Mouse (Mus musculus) CH12.LX (cell line): Measurements from ENCODE around the gene Gas7. TPM values are rescaled to one million over a fixed set of nuclear protein-coding genes. Genes with fewer than 3 reads are reported as not detected.

Source experiments
- DNase-seq: peaks from one replicate; pipeline ENCODE4 v3.0.0-alpha.2; 2013; ENCODE audit errors: extremely low read depth
- H3K27ac ChIP-seq: 2 replicates; pipeline ENCODE4 v1.5.1; 2012; ENCODE audit warnings: low read depth, mild to moderate bottlenecking, control low read depth, moderate library complexity; ENCODE audit not compliant: insufficient read depth
- H3K27me3 ChIP-seq: replicated peaks from 2 replicates; pipeline ENCODE3; 2012; ENCODE audit warnings: inconsistent platforms
- H3K36me3 ChIP-seq, 2 experiments: replicated peaks in 1 of 2; 2 replicates each; pipeline versions ENCODE3 to v1.6.1; 2012; ENCODE audit warnings: inconsistent platforms in 1 of 2, low read length in 1 of 2, mild to moderate bottlenecking in 1 of 2, mixed read lengths in 1 of 2, moderate library complexity in 1 of 2; ENCODE audit not compliant: control insufficient read depth in 1 of 2, insufficient read depth in 1 of 2
- H3K4me1 ChIP-seq, 2 experiments: 2 replicates each; pipeline ENCODE4 v1.6.1; 2012; ENCODE audit warnings: inconsistent platforms in 1 of 2, moderate library complexity in 1 of 2; ENCODE audit not compliant: insufficient read depth in 2 of 2, control insufficient read depth in 1 of 2
- H3K4me2 ChIP-seq: 2 replicates; pipeline ENCODE4 v1.6.1; 2012; ENCODE audit warnings: low read depth, mild to moderate bottlenecking, control low read depth; ENCODE audit not compliant: poor library complexity, insufficient read depth, severe bottlenecking
- H3K4me3 ChIP-seq, 3 experiments: fragments of 150-350 bp in 1 of 3; sonication (generic) in 1 of 3; replicated peaks in 1 of 3; 2 replicates each; pipeline versions ENCODE3 to v1.5.1; 2011 to 2012; ENCODE audit warnings: low read depth in 2 of 3, low read length in 2 of 3, mild to moderate bottlenecking in 2 of 3, moderate library complexity in 2 of 3, control low read depth in 1 of 3, improper control_type of control experiment in 1 of 3, inconsistent platforms in 1 of 3, mixed read lengths in 1 of 3; ENCODE audit not compliant: poor library complexity in 1 of 3
- H3K79me2 ChIP-seq: replicated peaks from 2 replicates; pipeline ENCODE4 v1.6.1; 2012; ENCODE audit warnings: mild to moderate bottlenecking, moderate library complexity; ENCODE audit not compliant: control insufficient read depth, poor library complexity, insufficient read depth, severe bottlenecking; ENCODE audit errors: extremely low read depth
- H3K9ac ChIP-seq: 2 replicates; pipeline ENCODE4 v1.6.1; 2012; ENCODE audit warnings: low read depth, mild to moderate bottlenecking, control low read depth, moderate library complexity; ENCODE audit not compliant: insufficient read depth
- H3K9me3 ChIP-seq: replicated peaks from 2 replicates; pipeline ENCODE3; 2012; ENCODE audit warnings: low read length, inconsistent platforms, mixed read lengths
- CHD1 ChIP-seq: IDR thresholded peaks from 2 replicates; pipeline ENCODE4 v1.6.1; 2012; ENCODE audit warnings: low read depth, low read length, improper control_type of control experiment, inconsistent platforms
- CHD2 ChIP-seq: IDR thresholded peaks from 2 replicates; pipeline ENCODE4 v1.6.1; 2011; ENCODE audit warnings: low read length, improper control_type of control experiment
- CTCF ChIP-seq, 2 experiments: IDR thresholded peaks in 1 of 2; conservative IDR thresholded peaks in 1 of 2; 2 replicates each; pipeline ENCODE4 v1.5.1; 2011 to 2012; ENCODE audit warnings: low read depth in 2 of 2, low read length in 2 of 2, improper control_type of control experiment in 1 of 2, inconsistent platforms in 1 of 2, mild to moderate bottlenecking in 1 of 2, moderate library complexity in 1 of 2
- ETS1 ChIP-seq: conservative IDR thresholded peaks from 2 replicates; pipeline ENCODE4 v1.6.1; 2012; ENCODE audit warnings: low read depth, mild to moderate bottlenecking, inconsistent platforms, low read length, improper control_type of control experiment, moderate library complexity
- GABPA ChIP-seq: IDR thresholded peaks from 2 replicates; pipeline ENCODE4 v1.6.1; 2012; ENCODE audit warnings: low read depth, low read length, improper control_type of control experiment, inconsistent platforms; ENCODE audit not compliant: insufficient replicate concordance
- HCFC1 ChIP-seq: IDR thresholded peaks from 2 replicates; pipeline ENCODE4 v1.6.1; 2012; ENCODE audit warnings: low read depth, mild to moderate bottlenecking, inconsistent platforms, low read length, improper control_type of control experiment
- JUN ChIP-seq: IDR thresholded peaks from 2 replicates; pipeline ENCODE4 v1.6.1; 2011; ENCODE audit warnings: low read depth, mild to moderate bottlenecking, low read length, improper control_type of control experiment, moderate library complexity; ENCODE audit not compliant: insufficient read depth
- MAX ChIP-seq: IDR thresholded peaks from 2 replicates; pipeline ENCODE4 v1.6.1; 2011; ENCODE audit warnings: low read length, improper control_type of control experiment
- MXI1 ChIP-seq: IDR thresholded peaks from 2 replicates; pipeline ENCODE4 v1.6.1; 2011; ENCODE audit warnings: mild to moderate bottlenecking, low read depth, low read length, improper control_type of control experiment
- NELFE ChIP-seq: IDR thresholded peaks from 2 replicates; pipeline ENCODE4 v1.6.1; 2011; ENCODE audit warnings: low read depth, low read length, improper control_type of control experiment
- POLR2A ChIP-seq: IDR thresholded peaks from 2 replicates; pipeline ENCODE4 v1.6.1; 2011; ENCODE audit warnings: low read depth, mild to moderate bottlenecking, improper control_type of control experiment, low read length
- POLR2AphosphoS2 ChIP-seq: IDR thresholded peaks from 2 replicates; pipeline ENCODE4 v1.6.1; 2011; ENCODE audit warnings: low read depth, low read length, improper control_type of control experiment
- SIN3A ChIP-seq: IDR thresholded peaks from 2 replicates; pipeline ENCODE4 v1.6.1; 2012; ENCODE audit warnings: low read length, improper control_type of control experiment, inconsistent platforms
- USF2 ChIP-seq: conservative IDR thresholded peaks from 2 replicates; pipeline ENCODE4 v1.6.1; 2011; ENCODE audit warnings: low read depth, low read length, improper control_type of control experiment
- ZMIZ1 ChIP-seq: IDR thresholded peaks from 2 replicates; pipeline ENCODE4 v1.6.1; 2012; ENCODE audit warnings: low read depth, mild to moderate bottlenecking, inconsistent platforms, low read length, improper control_type of control experiment
- dilution Hi-C: fragments of 300-500 bp; cut with MboI; formaldehyde crosslinking; loops from 2 replicates; pipeline ENCODE4 v1.14.3; 2020; ENCODE audit warnings: low sequenced_read_pairs; ENCODE audit not compliant: extremely low pct_unique_long_range_greater_than_20kb, extremely low pct_ligation_motif_present
- in situ Hi-C: fragments of 300-500 bp; cut with MboI; formaldehyde crosslinking; loops from 3 replicates; pipeline ENCODE4 v1.14.3; 2019; ENCODE audit warnings: low sequenced_read_pairs, low pct_ligation_motif_present, low pct_unique_long_range_greater_than_20kb, mixed read lengths
- polyA plus RNA-seq: library from polyadenylated mRNA; unstranded; fragments of >175 nt; gene quantifications from 2 replicates; pipeline ENCODE4 v1.2.1, GENCODE M21; 2012; ENCODE audit warnings: low read depth; ENCODE audit not compliant: insufficient read length
- total RNA-seq, 2 experiments: library from RNA; depleted of rRNA; stranded (reverse); fragments of 300-350 nt in 1 of 2; fragments of >200 nt in 1 of 2; gene quantifications; 2 replicates each; pipeline ENCODE4 v1.2.3; 2012 to 2014

Gene Gas7
- total and polyA plus RNA-seq, 3 experiments, result 7.0 to 20.8 (median 7.0) TPM

- DNase-seq, result no peak
- H3K9me3 ChIP-seq, result no peaks in the 10 kb centered on the region
- no peaks in the 10 kb centered on the region for H3K79me2 ChIP-seq
- no peak overlapping the region for H3K27ac ChIP-seq
- no peak overlapping the region for H3K9ac ChIP-seq
- no peaks in the 10 kb centered on the region for H3K36me3 ChIP-seq
- no peaks in the 10 kb centered on the region for H3K27me3 ChIP-seq
- TF ChIP-seq CHD2, result no peak
- TF ChIP-seq SIN3A, result no peak
- no peak for TF ChIP-seq ZMIZ1
- TF ChIP-seq POLR2A, result no peak
- TF ChIP-seq CHD1, result no peak
- TF ChIP-seq JUN, result no peak
- TF ChIP-seq NELFE, result no peak
- no peak for TF ChIP-seq HCFC1
- no peak for TF ChIP-seq GABPA
- no peak for TF ChIP-seq CTCF (conservative IDR thresholded peaks at IDR 0.05 in 1 of 2, IDR thresholded peaks at IDR 0.05 in 1 of 2; ENCODE audit: low read depth in 2 of 2, low read length in 2 of 2)
- no peak for TF ChIP-seq POLR2AphosphoS2
- no peak for TF ChIP-seq MAX
- TF ChIP-seq MXI1, result no peak
- TF ChIP-seq ETS1, result no peak
- no peak for TF ChIP-seq USF2
- no peak overlapping the region for H3K4me2 ChIP-seq
- peaks cover 6 to 21% of the 10 kb centered on the region in 2 experiments for H3K4me1 ChIP-seq
- no peak overlapping the region for H3K4me3 ChIP-seq
- in situ Hi-C loops, result no loop called here
- dilution Hi-C loops, result no loop called here
Observed at GRCm38 (mm10) chr11:67496796-67497195, 41.6 kb downstream of the Gas7 start.

GRCm38 (mm10) chr11:67500115-67500514 is 44.9 kb downstream of the Gas7 start:
- no peaks in the 10 kb centered on the region for H3K79me2 ChIP-seq
- no peak overlapping the region for H3K4me2 ChIP-seq
- peaks cover 4 to 23% of the 10 kb centered on the region in 2 experiments for H3K4me1 ChIP-seq
- no peaks in the 10 kb centered on the region for H3K27me3 ChIP-seq
- no peak overlapping the region for H3K9ac ChIP-seq
- no peak for DNase-seq
- no peaks in the 10 kb centered on the region for H3K9me3 ChIP-seq
- dilution Hi-C loops, result no loop called here
- in situ Hi-C loops, result no loop called here
- H3K36me3 ChIP-seq, result no peaks in the 10 kb centered on the region
- H3K4me3 ChIP-seq, result no peak overlapping the region
- TF ChIP-seq ZMIZ1, result no peak
- no peak for TF ChIP-seq NELFE
- TF ChIP-seq POLR2AphosphoS2, result no peak
- no peak overlapping the region for H3K27ac ChIP-seq
